Mouse (Mus musculus) myocyte (in vitro differentiated cells): ENCODE results near the gene Mnat1.

ENCODE experiments used
- POLR2A ChIP-seq: IDR thresholded peaks from one replicate; pipeline ENCODE4 v1.6.1; 2011; ENCODE audit warnings: low read depth, mild to moderate bottlenecking, control low read depth, moderate library complexity; ENCODE audit not compliant: insufficient read length
- POLR2AphosphoS2 ChIP-seq: IDR thresholded peaks from one replicate; pipeline ENCODE4 v1.6.1; 2011; ENCODE audit warnings: low read depth, control low read depth; ENCODE audit not compliant: insufficient read length

DNA sequence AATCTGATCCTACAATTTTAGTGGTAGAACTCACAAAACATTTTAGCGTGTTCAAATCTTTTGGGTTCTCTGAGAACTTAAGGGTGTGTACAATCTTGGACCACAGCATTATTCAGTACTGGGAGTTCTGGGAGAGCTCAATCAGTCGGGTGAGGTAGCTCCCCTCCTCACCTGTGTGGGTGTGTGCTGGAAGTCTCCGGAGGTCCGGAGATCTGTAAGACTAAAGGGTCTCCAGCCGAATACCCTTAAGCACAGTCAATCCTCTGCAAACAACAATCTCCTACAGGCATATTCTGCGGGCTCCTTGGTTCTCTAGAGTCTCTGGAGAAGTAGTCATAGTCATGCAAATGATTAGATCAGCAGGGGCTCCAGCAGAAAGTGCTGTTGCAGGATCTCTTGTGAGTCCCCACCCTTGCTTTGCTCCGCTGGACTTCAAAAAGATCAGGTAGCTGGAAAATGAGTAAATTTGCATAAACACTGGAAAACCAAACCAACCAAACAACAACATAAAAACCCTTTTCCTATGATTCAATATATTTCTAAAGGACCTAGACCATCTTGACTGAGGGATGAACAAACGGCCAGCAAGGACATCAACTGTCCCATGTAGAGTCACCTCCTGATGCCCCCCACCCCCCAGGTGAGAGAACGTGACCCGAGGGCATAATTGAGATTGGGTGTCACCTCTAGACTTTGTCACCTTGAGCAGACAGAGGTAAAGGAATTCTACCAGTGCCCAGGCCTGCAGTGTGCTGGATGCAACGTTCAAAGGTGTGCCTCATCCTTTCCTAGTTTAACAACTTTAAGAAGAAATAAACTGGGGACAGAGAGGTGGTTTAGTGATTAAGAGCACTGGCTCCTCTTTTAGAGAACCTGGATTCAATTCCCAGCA, 37.5 kb upstream of the Mnat1 start:
- TF ChIP-seq POLR2A (no peak), POLR2AphosphoS2 (no peak)
